Mouse (Mus musculus) limb, embryonic 15.5 days (tissue): ENCODE measurements around the gene Eif4e3. TPM values are rescaled to one million over a fixed set of nuclear protein-coding genes. Genes with fewer than 3 reads are reported as not detected.

Experiments used
- ATAC-seq: fragments of 200-750 bp; cut with Nextera tagmentation; 2 replicates; pipeline ENCODE4 v1.8.0; 2017; ENCODE audit warnings: low read depth, moderate TSS enrichment; ENCODE audit not compliant: insufficient number of reproducible peaks, low FRiP score, low TSS enrichment
- H3K27ac ChIP-seq: fragments of 300-500 bp; sonication (generic); 2 replicates; pipeline ENCODE4 v1.5.1; 2015; ENCODE audit warnings: moderate library complexity, mild to moderate bottlenecking, inconsistent platforms
- H3K27me3 ChIP-seq: fragments of 300-500 bp; sonication (generic); 2 replicates; pipeline ENCODE4 v1.6.1; 2015; ENCODE audit warnings: inconsistent platforms
- H3K36me3 ChIP-seq: fragments of 300-500 bp; sonication (generic); 2 replicates; pipeline ENCODE4 v1.6.1; 2015; ENCODE audit warnings: inconsistent platforms
- H3K4me1 ChIP-seq: fragments of 300-500 bp; sonication (generic); 2 replicates; pipeline ENCODE4 v1.6.1; 2015; ENCODE audit warnings: inconsistent platforms
- H3K4me2 ChIP-seq: fragments of 300-500 bp; sonication (generic); 2 replicates; pipeline ENCODE4 v1.6.1; 2015; ENCODE audit warnings: mild to moderate bottlenecking, inconsistent platforms
- H3K4me3 ChIP-seq: fragments of 300-500 bp; sonication (generic); 2 replicates; pipeline ENCODE4 v1.5.1; 2015; ENCODE audit warnings: mild to moderate bottlenecking, inconsistent platforms
- H3K9ac ChIP-seq: fragments of 300-500 bp; sonication (generic); 2 replicates; pipeline ENCODE4 v1.6.1; 2015; ENCODE audit warnings: inconsistent platforms
- H3K9me3 ChIP-seq: fragments of 300-500 bp; sonication (generic); 2 replicates; pipeline ENCODE4 v1.6.1; 2016; ENCODE audit warnings: inconsistent platforms
- WGBS: fragments of 180-500 bp; shearing (Covaris S2); methylation state at CpG from one replicate; pipeline ENCODE4 v1.1.7; 2015; 5-methylcytosine and 5-hydroxymethylcytosine counted together
- polyA plus RNA-seq: library from polyadenylated mRNA; unstranded; fragments of >200 nt; fragmentation: Nextera tagmentation; extraction: Ambion mirVana; gene quantifications from 2 replicates; pipeline ENCODE4 v1.2.1, GENCODE M21; 2015

The Eif4e3 gene
- polyA plus RNA-seq, 1 experiment from 2014 or later, result 12.2 TPM

- H3K4me2 ChIP-seq, result no peak overlapping the region
- H3K27ac ChIP-seq, result peak overlapping the region; percentile 75
Measured at GRCm38 (mm10) chr6:99600168-99600793, 66.3 kb downstream of the Eif4e3 start.

GRCm38 (mm10) chr6:99599651-99600050 is 66.9 kb downstream of the Eif4e3 start:
- H3K4me1 ChIP-seq, result peaks cover 33% of the 10 kb centered on the region
- 45% methylated on average over 8 of the region's 8 CpGs for WGBS
- H3K4me3 ChIP-seq, result no peak overlapping the region
- no peaks in the 10 kb centered on the region for H3K9me3 ChIP-seq
- H3K27me3 ChIP-seq, result no peaks in the 10 kb centered on the region
- H3K36me3 ChIP-seq, result no peaks in the 10 kb centered on the region
- no peak overlapping the region; the same call in 1 of the 2 replicates for H3K27ac ChIP-seq
- H3K4me2 ChIP-seq, result no peak overlapping the region
- no peak for ATAC-seq
- H3K9ac ChIP-seq, result no peak overlapping the region

More at GRCm38 (mm10) chr6:99600168-99600793, 66.3 kb downstream of the Eif4e3 start:
- Histone ChIP-seq H3K9me3 (no peaks in the 10 kb centered on the region), H3K4me3 (no peak overlapping the region), H3K36me3 (no peaks in the 10 kb centered on the region), H3K9ac (no peak overlapping the region), H3K27me3 (no peaks in the 10 kb centered on the region), H3K4me1 (peaks cover 36% of the 10 kb centered on the region)
- ATAC-seq, result no peak
- 25% methylated on average over 10 of the region's 10 CpGs for WGBS

GRCm38 (mm10) chr6:99599229-99599628 is 67.3 kb downstream of the Eif4e3 start:
- no peaks in the 10 kb centered on the region for H3K9me3 ChIP-seq
- no peaks in the 10 kb centered on the region for H3K27me3 ChIP-seq
- no peak overlapping the region for H3K9ac ChIP-seq
- WGBS, result 66% methylated on average over 5 of the region's 5 CpGs
- H3K4me2 ChIP-seq, result no peak overlapping the region
- H3K36me3 ChIP-seq, result no peaks in the 10 kb centered on the region
- no peak overlapping the region for H3K4me3 ChIP-seq
- ATAC-seq, result no peak
- no peak overlapping the region; the same call in 1 of the 2 replicates for H3K27ac ChIP-seq
- H3K4me1 ChIP-seq, result peaks cover 30% of the 10 kb centered on the region

GRCm38 (mm10) chr6:99577040-99577439 is 89.5 kb downstream of the Eif4e3 start:
- H3K9me3 ChIP-seq, result no peaks in the 10 kb centered on the region
- H3K27me3 ChIP-seq, result no peaks in the 10 kb centered on the region
- no peaks in the 10 kb centered on the region for H3K4me1 ChIP-seq
- H3K4me2 ChIP-seq, result no peak overlapping the region
- no peak overlapping the region for H3K4me3 ChIP-seq
- ATAC-seq, result no peak
- H3K27ac ChIP-seq, result no peak overlapping the region
- no peak overlapping the region for H3K9ac ChIP-seq
- 62% methylated on average over 6 of the region's 6 CpGs for WGBS
- H3K36me3 ChIP-seq, result no peaks in the 10 kb centered on the region

GRCm38 (mm10) chr6:99575633-99576032 is 90.9 kb downstream of the Eif4e3 start:
- Histone ChIP-seq H3K27ac (no peak overlapping the region), H3K4me3 (no peak overlapping the region), H3K9me3 (no peaks in the 10 kb centered on the region), H3K4me1 (no peaks in the 10 kb centered on the region), H3K4me2 (no peak overlapping the region), H3K36me3 (no peaks in the 10 kb centered on the region), H3K9ac (no peak overlapping the region), H3K27me3 (no peaks in the 10 kb centered on the region)
- 85% methylated on average over 6 of the region's 6 CpGs for WGBS
- ATAC-seq, result no peak

Other genes with a start within 250 kb of the Eif4e3 start
- 119 and 142 TPM in 2 replicates for gene Foxp1, start 144.1 kb downstream of the Eif4e3 start, polyA plus RNA-seq
- 3.9 and 4.2 TPM in 2 replicates for gene Gm20696, start within 50 bp of the Eif4e3 start, polyA plus RNA-seq
- 5.0 and 6.5 TPM in 2 replicates for gene Gpr27, start 25.9 kb upstream of the Eif4e3 start, polyA plus RNA-seq
- 2.6 and 2.8 TPM in 2 replicates for gene Prok2, start 59.6 kb upstream of the Eif4e3 start, polyA plus RNA-seq